Mouse (Mus musculus) monocyte, adult 59 days (primary cell): ENCODE data around the gene Ep300. TPM values are rescaled to one million over a fixed set of nuclear protein-coding genes. Genes with fewer than 3 reads are reported as not detected.

Experiments
- total RNA-seq, 2 experiments: library from RNA; stranded (reverse); gene quantifications; one replicate each; pipeline ENCODE4 v1.2.4; 2023

Gene Ep300
- total RNA-seq: 100 to 1,000 TPM; 174 to 196 TPM

DNA sequence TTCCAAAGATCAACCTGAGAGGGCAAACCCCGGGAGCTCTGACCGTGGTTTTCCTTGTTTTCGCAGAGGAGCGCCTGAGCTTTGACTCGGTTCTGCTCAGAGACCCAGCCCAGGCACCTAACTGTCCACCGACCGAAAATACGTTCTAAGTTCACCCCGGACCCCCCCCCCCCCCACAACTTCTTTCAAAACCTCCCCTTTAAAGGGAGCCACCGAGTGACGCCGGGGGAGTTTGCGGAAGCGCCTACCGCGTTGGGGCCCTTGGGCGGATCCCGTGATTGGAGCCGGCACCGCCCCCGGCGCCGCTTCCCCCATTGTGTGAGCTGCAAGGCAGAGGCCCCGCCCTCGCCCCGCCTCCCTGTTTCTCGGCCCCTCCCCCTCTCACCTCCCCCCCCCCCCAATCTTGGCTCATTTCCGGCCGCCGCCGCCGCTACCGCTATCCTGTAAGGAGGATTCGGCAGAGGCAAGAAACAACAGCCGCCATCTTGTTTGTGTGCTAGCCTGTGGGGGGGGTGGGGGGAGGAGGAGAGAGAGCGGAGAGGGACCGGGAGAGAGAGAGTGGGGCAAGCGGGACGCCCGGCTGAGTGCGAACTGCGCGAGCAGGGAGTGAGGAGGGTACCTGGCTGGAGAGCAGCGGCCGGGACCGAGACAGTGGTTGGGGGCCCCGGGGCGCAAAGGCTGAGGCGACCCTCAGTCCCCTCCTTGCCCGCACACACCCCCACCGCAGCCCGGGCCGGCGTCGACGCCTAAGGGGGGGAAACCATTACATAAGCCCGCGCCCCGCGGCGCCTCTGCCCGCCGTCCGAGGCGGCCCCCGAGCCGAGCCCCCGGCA is at the start of gene Ep300:
Ep300 (plus strand) TSS at position 439 of the 833 bp plus-strand sequence.

GRCm38 (mm10) chr15:81663697-81664561 is 78.8 kb downstream of the Ep300 start, which contains the start of gene L3mbtl2:
L3mbtl2 (plus strand) TSS chr15:81663889.

GRCm38 (mm10) chr15:81697175-81697574 is 112.0 kb downstream of the Ep300 start, which contains the start of gene Chadl:
Chadl (minus strand) TSS chr15:81697287.

Other genes with a start within 250 kb of the Ep300 start
- gene Slc25a17, start 224.5 kb upstream of the Ep300 start, total RNA-seq: 10 to 100 TPM; 32.9 to 33.0 TPM
- 10 to 100 TPM; 86.6 to 93.7 TPM for gene St13, start 185.3 kb upstream of the Ep300 start, total RNA-seq
- gene Xpnpep3, start 185.2 kb upstream of the Ep300 start, total RNA-seq: 10 to 100 TPM; 12.3 to 13.3 TPM
- not detected for gene Dnajb7, start 177.1 kb upstream of the Ep300 start, total RNA-seq
- gene Rbx1, start 119.1 kb upstream of the Ep300 start, total RNA-seq: 10 to 100 TPM; 75.0 to 77.8 TPM
- gene L3mbtl2, start 78.5 kb downstream of the Ep300 start, total RNA-seq: 10 to 100 TPM; 17.6 to 19.5 TPM
- not detected for gene Chadl, start 111.9 kb downstream of the Ep300 start, total RNA-seq
- gene Zc3h7b, start 159.7 kb downstream of the Ep300 start, total RNA-seq: 10 to 100 TPM; 13.9 to 15.0 TPM
- gene Rangap1, start 160.2 kb downstream of the Ep300 start, total RNA-seq: 10 to 100 TPM; 32.4 to 33.7 TPM
- gene Tef, start 217.1 kb downstream of the Ep300 start, total RNA-seq: 10 to 100 TPM; 21.3 to 29.3 TPM